Mouse (Mus musculus) heart, adult 2 months (tissue): ENCODE data around the gene Gins2. TPM values are rescaled to one million over a fixed set of nuclear protein-coding genes. Genes with fewer than 3 reads are reported as not detected.

Experiments
- DNase-seq, 2 experiments: peaks; one replicate each; pipeline ENCODE4 v3.0.0; 2021
- H3K27ac ChIP-seq: fragments of 200-600 bp; 2 replicates; pipeline ENCODE4 v1.8.1; 2022
- H3K27me3 ChIP-seq: fragments of 200-500 bp; 2 replicates; pipeline ENCODE4 v1.6.1; 2012; ENCODE audit warnings: mild to moderate bottlenecking, low read length, inconsistent platforms, mixed read lengths; ENCODE audit not compliant: control insufficient read depth, insufficient read depth
- H3K36me3 ChIP-seq: fragments of 200-500 bp; 2 replicates; pipeline ENCODE4 v1.6.1; 2012; ENCODE audit warnings: low read length, inconsistent platforms; ENCODE audit not compliant: control insufficient read depth, insufficient read depth
- H3K4me1 ChIP-seq: fragments of 200-500 bp; 2 replicates; pipeline ENCODE4 v1.6.1; 2011; ENCODE audit warnings: low read length; ENCODE audit not compliant: control insufficient read depth, insufficient read depth
- H3K4me3 ChIP-seq: fragments of 200-600 bp; 2 replicates; pipeline ENCODE4 v1.8.1; 2022
- H3K79me2 ChIP-seq: fragments of 200-500 bp; replicated peaks from 2 replicates; pipeline ENCODE4 v1.6.1; 2012; ENCODE audit warnings: mild to moderate bottlenecking, inconsistent platforms, low read length, moderate library complexity, mixed read lengths; ENCODE audit not compliant: control insufficient read depth, insufficient read depth
- H3K9ac ChIP-seq: fragments of 200-500 bp; 2 replicates; pipeline ENCODE4 v1.6.1; 2012; ENCODE audit warnings: low read depth, mild to moderate bottlenecking, control low read depth, inconsistent platforms, low read length, mixed read lengths
- CTCF ChIP-seq: fragments of 200-600 bp; IDR thresholded peaks from 2 replicates; pipeline ENCODE4 v1.8.1; 2022; ENCODE audit warnings: antibody characterized with exemption, mild to moderate bottlenecking, moderate library complexity
- EP300 ChIP-seq: fragments of 200-500 bp; IDR thresholded peaks from 2 replicates; pipeline ENCODE4 v1.6.1; 2011; ENCODE audit warnings: low read depth, low read length, control low read depth; ENCODE audit not compliant: insufficient read depth
- POLR2A ChIP-seq: fragments of 200-500 bp; IDR thresholded peaks from 2 replicates; pipeline ENCODE4 v1.6.1; 2011; ENCODE audit warnings: mild to moderate bottlenecking, low read depth, low read length, control low read depth; ENCODE audit not compliant: insufficient read depth
- WGBS: fragments of 180-500 bp; shearing (Covaris S2); methylation state at CpG from one replicate; pipeline ENCODE4 v1.1.7; 2018; 5-methylcytosine and 5-hydroxymethylcytosine counted together
- intact Hi-C: fragments of 180-260 bp; cut with DNase I; formaldehyde crosslinking; loops from one replicate; pipeline ENCODE4 v1.15.1; 2025
- polyA plus RNA-seq: library from polyadenylated mRNA; depleted of rRNA; stranded (reverse); fragments of >200 nt; gene quantifications from 2 replicates; pipeline ENCODE4 v1.2.3, GENCODE M21; 2012
- total RNA-seq, 2 experiments: library from RNA; stranded (reverse); gene quantifications; 2 replicates each; pipeline ENCODE4 v1.2.3; 2021

Gene Gins2
- total and polyA plus RNA-seq, 3 experiments = 1.1 to 1.5 (median 1.3) TPM

DNA sequence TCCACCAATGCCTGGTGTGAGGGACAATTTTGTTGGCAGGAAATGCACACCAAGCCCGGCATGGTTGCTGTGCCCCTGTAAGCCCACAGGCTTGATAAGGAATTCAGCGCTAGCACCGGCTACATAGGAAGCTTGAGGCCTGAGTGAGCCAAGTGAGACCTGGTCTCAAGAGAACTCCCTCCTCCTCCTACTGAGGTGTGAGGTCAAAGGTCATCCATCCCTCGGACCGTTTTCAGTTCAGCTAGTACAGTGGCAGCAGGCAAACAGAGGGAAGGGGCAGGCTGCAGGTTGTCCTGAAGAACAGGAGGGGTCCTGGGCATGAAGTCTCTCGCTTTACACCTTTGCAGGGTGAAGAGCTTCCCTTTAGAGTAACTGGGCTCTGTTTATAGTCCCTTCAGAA is 41.7 kb upstream of the Gins2 start:
- no peak overlapping the region for H3K27ac ChIP-seq
- H3K27me3 ChIP-seq = no peaks in the 10 kb centered on the region
- no peak overlapping the region for H3K4me3 ChIP-seq
- H3K79me2 ChIP-seq = no peaks in the 10 kb centered on the region
- no peak for DNase-seq
- H3K9ac ChIP-seq = no peak overlapping the region
- intact Hi-C loops = no loop called here
- H3K36me3 ChIP-seq = no peaks in the 10 kb centered on the region
- H3K4me1 ChIP-seq = no peaks in the 10 kb centered on the region
- WGBS = 53% methylated on average over 6 of the region's 6 CpGs
- no peak for TF ChIP-seq EP300
- TF ChIP-seq POLR2A = no peak
- TF ChIP-seq CTCF = no peak

- WGBS = 56% methylated on average over 5 of the region's 5 CpGs
- H3K9ac ChIP-seq = no peak overlapping the region
- no peak overlapping the region for H3K27ac ChIP-seq
- no peaks in the 10 kb centered on the region for H3K36me3 ChIP-seq
- no peak overlapping the region for H3K4me3 ChIP-seq
- no peaks in the 10 kb centered on the region for H3K27me3 ChIP-seq
- intact Hi-C loops = no loop called here
- H3K79me2 ChIP-seq = no peaks in the 10 kb centered on the region
- no peaks in the 10 kb centered on the region for H3K4me1 ChIP-seq
- DNase-seq = no peak
- no peak for TF ChIP-seq POLR2A
- TF ChIP-seq EP300 = no peak
- no peak for TF ChIP-seq CTCF
Measured at GRCm38 (mm10) chr8:120630031-120630430, 40.9 kb upstream of the Gins2 start.

DNA sequence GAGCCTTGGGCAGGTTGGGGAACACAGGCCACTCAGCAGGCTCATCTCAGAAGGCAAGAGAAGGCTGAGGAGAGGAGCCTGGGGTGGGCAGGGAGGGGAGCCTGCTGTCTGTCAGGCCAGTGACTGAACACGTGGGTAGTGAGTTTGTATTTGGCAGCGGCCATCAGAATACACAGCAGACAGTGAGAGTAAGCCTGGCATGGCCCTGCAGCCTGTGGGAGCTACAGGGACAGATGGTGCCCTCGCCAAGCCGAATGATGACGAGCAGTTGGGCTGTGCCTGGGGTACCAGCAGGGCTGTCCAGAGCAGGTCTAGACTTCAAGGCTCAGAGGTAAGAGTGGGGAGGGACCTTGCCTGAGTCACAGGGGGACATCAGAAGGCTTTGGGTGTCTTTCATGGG is 38.2 kb upstream of the Gins2 start:
- 87% methylated on average over 5 of the region's 5 CpGs for WGBS
- no peak overlapping the region for H3K9ac ChIP-seq
- H3K27me3 ChIP-seq = no peaks in the 10 kb centered on the region
- no peaks in the 10 kb centered on the region for H3K4me1 ChIP-seq
- no peak overlapping the region for H3K27ac ChIP-seq
- H3K79me2 ChIP-seq = no peaks in the 10 kb centered on the region
- DNase-seq = no peak
- TF ChIP-seq EP300 (no peak), CTCF (no peak), POLR2A (no peak)
- intact Hi-C loops = no loop called here
- H3K36me3 ChIP-seq = no peaks in the 10 kb centered on the region
- H3K4me3 ChIP-seq = no peak overlapping the region

- intact Hi-C loops = no loop called here
- no peaks in the 10 kb centered on the region for H3K27me3 ChIP-seq
- H3K4me1 ChIP-seq = no peaks in the 10 kb centered on the region
- H3K4me3 ChIP-seq = no peak overlapping the region
- no peak overlapping the region for H3K27ac ChIP-seq
- 79% methylated on average over 11 of the region's 11 CpGs for WGBS
- H3K79me2 ChIP-seq = no peaks in the 10 kb centered on the region
- no peak for TF ChIP-seq EP300
- TF ChIP-seq CTCF = no peak
- TF ChIP-seq POLR2A = no peak
- no peak overlapping the region for H3K9ac ChIP-seq
- DNase-seq = no peak
- no peaks in the 10 kb centered on the region for H3K36me3 ChIP-seq
Measured at GRCm38 (mm10) chr8:120626461-120626860, 37.4 kb upstream of the Gins2 start.

DNA sequence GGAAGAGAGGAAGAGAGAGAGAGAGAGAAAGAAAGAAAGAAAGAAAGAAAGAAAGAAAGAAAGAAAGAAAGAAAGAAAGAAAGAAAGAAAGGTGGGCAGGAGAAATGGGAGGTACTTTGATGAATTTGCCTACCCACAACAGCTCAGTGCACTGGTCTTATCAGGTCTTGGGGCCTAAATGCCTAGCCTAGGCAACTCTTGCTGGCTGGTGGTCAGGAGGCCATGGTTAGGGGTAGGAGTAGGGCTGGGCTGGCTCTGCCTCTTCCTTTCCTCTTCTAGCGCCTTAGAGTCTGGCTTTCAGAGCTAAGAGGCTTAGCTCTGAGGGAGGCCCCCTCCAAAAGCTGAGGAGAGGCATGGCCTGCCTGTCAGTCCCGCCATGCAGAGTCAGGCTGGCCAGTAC is 34.5 kb upstream of the Gins2 start:
- H3K4me1 ChIP-seq = no peaks in the 10 kb centered on the region
- TF ChIP-seq EP300 = no peak
- no peak for TF ChIP-seq CTCF
- no peak for TF ChIP-seq POLR2A
- no peak overlapping the region for H3K27ac ChIP-seq
- DNase-seq = no peak
- H3K9ac ChIP-seq = no peak overlapping the region
- 68% methylated on average over 2 of the region's 2 CpGs for WGBS
- H3K36me3 ChIP-seq = no peaks in the 10 kb centered on the region
- H3K79me2 ChIP-seq = no peaks in the 10 kb centered on the region
- no peak overlapping the region for H3K4me3 ChIP-seq
- intact Hi-C loops = no loop called here
- no peaks in the 10 kb centered on the region for H3K27me3 ChIP-seq

- intact Hi-C loops = no loop called here
- Histone ChIP-seq H3K4me3 (no peak overlapping the region), H3K9ac (no peak overlapping the region), H3K27me3 (no peaks in the 10 kb centered on the region), H3K79me2 (no peaks in the 10 kb centered on the region), H3K27ac (no peak overlapping the region), H3K4me1 (no peaks in the 10 kb centered on the region), H3K36me3 (no peaks in the 10 kb centered on the region)
- WGBS = 78% methylated on average over 14 of the region's 14 CpGs
- no peak for TF ChIP-seq POLR2A
- no peak for DNase-seq
Measured at GRCm38 (mm10) chr8:120622161-120622560, 33.1 kb upstream of the Gins2 start.

DNA sequence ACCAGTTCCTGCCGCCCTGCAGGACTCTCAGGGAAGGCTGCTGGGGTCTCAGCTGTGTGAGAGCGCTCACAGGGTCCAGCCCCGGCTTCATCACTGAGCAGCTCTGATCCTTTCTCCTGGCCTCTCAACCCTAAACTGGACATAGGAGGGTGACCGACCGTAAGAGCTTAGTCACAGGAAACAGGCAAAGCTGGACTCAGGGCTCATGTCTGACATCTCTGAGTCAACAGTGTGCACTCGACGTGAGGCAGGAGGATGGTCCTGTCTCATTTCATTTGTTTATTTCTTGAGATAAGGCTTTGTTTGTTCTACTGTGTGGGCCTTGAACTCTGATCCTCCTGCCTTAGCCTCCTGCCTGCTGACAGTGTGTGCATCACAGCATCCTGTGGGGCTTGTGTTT is 31.3 kb upstream of the Gins2 start:
- Histone ChIP-seq H3K36me3 (no peaks in the 10 kb centered on the region), H3K27me3 (no peaks in the 10 kb centered on the region), H3K4me1 (no peaks in the 10 kb centered on the region), H3K9ac (no peak overlapping the region), H3K79me2 (no peaks in the 10 kb centered on the region), H3K27ac (peak overlapping the region; percentile 83), H3K4me3 (no peak overlapping the region)
- WGBS = 58% methylated on average over 7 of the region's 7 CpGs
- intact Hi-C loops = no loop called here
- TF ChIP-seq POLR2A (no peak), EP300 (no peak), CTCF (no peak)
- DNase-seq = no peak
